Mouse (Mus musculus) lung, embryonic 14.5 days (tissue): ENCODE data around the gene Fam172a. TPM values are rescaled to one million over a fixed set of nuclear protein-coding genes. Genes with fewer than 3 reads are reported as not detected.

Experiments
- ATAC-seq: fragments of 200-750 bp; cut with Nextera tagmentation; 2 replicates; pipeline ENCODE4 v1.8.0; 2017; ENCODE audit warnings: mild to moderate bottlenecking, moderate TSS enrichment, moderate library complexity; ENCODE audit not compliant: insufficient read depth
- DNase-seq: peaks from one replicate; pipeline ENCODE4 v3.0.0-alpha.2; 2015
- H3K27ac ChIP-seq: fragments of 300-500 bp; sonication (generic); 2 replicates; pipeline ENCODE4 v1.5.1; 2014; ENCODE audit warnings: low read depth, mild to moderate bottlenecking, moderate library complexity
- H3K27me3 ChIP-seq: fragments of 300-500 bp; sonication (generic); 2 replicates; pipeline ENCODE4 v1.6.1; 2014; ENCODE audit warnings: low read length, control low read depth; ENCODE audit not compliant: insufficient read depth
- H3K36me3 ChIP-seq: fragments of 300-500 bp; sonication (generic); 2 replicates; pipeline ENCODE4 v1.6.1; 2014; ENCODE audit warnings: control low read depth; ENCODE audit not compliant: insufficient read depth
- H3K4me1 ChIP-seq: fragments of 300-500 bp; sonication (generic); 2 replicates; pipeline ENCODE4 v1.6.1; 2014; ENCODE audit warnings: antibody characterized with exemption, control low read depth; ENCODE audit not compliant: insufficient read depth
- H3K4me2 ChIP-seq: fragments of 300-500 bp; sonication (generic); 2 replicates; pipeline ENCODE4 v1.6.1; 2014; ENCODE audit warnings: mild to moderate bottlenecking
- H3K4me3 ChIP-seq: fragments of 300-500 bp; sonication (generic); 2 replicates; pipeline ENCODE4 v1.5.1; 2014; ENCODE audit warnings: low read depth, low read length
- H3K9ac ChIP-seq: fragments of 300-500 bp; sonication (generic); 2 replicates; pipeline ENCODE4 v1.6.1; 2014
- H3K9me3 ChIP-seq: fragments of 300-500 bp; sonication (generic); 2 replicates; pipeline ENCODE4 v1.6.1; 2016; ENCODE audit warnings: low read depth, low read length, control low read depth
- CTCF ChIP-seq: IDR thresholded peaks from 2 replicates; pipeline ENCODE4 v1.5.1; 2016; ENCODE audit warnings: antibody characterized with exemption, low read depth
- WGBS: fragments of 180-500 bp; shearing (Covaris S2); extraction: QIAGEN DNeasy Blood & Tissue Kit; methylation state at CpG from one replicate; pipeline ENCODE4 v1.1.7; 2014; 5-methylcytosine and 5-hydroxymethylcytosine counted together
- polyA plus RNA-seq: library from polyadenylated mRNA; unstranded; fragments of >200 nt; fragmentation: Nextera tagmentation; extraction: Ambion mirVana; gene quantifications from 2 replicates; pipeline ENCODE4 v1.2.1, GENCODE M21; 2014

Fam172a gene
- polyA plus RNA-seq, 1 experiment from 2014 or later, result 31.4 TPM

GRCm38 (mm10) chr13:78205426-78205825 is 503.6 kb downstream of the Fam172a start:
- peaks cover under 1% of the 10 kb centered on the region; the same call in 1 of the 2 replicates for H3K4me1 ChIP-seq
- ATAC-seq, result no peak
- H3K27me3 ChIP-seq, result peaks cover 43% of the 10 kb centered on the region

DNA sequence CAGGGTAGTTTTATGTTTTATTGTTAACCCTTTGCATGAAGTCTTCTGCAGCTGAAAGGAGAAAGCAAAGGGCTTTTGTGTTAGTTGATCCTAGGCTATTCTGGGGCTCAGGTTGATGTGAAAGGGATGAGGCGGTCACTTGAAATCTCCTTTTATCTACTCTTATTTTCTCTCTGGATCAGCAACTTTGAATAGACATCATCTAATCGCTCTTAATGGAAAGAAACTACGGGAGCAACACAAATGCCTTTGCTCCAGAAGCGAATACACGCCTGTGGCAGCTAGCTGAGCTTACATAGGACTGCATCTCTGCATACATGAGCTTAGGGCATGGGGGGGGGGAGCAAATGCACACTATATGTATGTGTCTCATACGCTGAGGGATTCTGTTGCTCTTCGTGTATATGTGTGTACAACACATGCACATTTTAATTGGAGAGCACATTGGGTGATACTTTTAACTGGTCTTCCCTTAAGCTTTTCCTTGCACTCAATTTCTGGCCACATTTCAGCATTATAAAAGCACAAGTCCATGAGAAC is 505.1 kb downstream of the Fam172a start:
- no peak for ATAC-seq
- no peaks in the 10 kb centered on the region for H3K36me3 ChIP-seq
- TF ChIP-seq CTCF, result no peak
- peaks cover 56% of the 10 kb centered on the region for H3K27me3 ChIP-seq
- no peak overlapping the region for H3K9ac ChIP-seq
- H3K4me1 ChIP-seq, result peaks cover 4% of the 10 kb centered on the region; the same call in 1 of the 2 replicates
- 61% methylated on average over 7 of the region's 7 CpGs for WGBS
- DNase-seq, result no peak
- H3K4me3 ChIP-seq, result no peak overlapping the region
- H3K4me2 ChIP-seq, result no peak overlapping the region
- no peaks in the 10 kb centered on the region for H3K9me3 ChIP-seq
- H3K27ac ChIP-seq, result no peak overlapping the region

More at GRCm38 (mm10) chr13:78205426-78205825, 503.6 kb downstream of the Fam172a start:
- Histone ChIP-seq H3K27ac (no peak overlapping the region), H3K36me3 (no peaks in the 10 kb centered on the region), H3K9ac (no peak overlapping the region), H3K9me3 (no peaks in the 10 kb centered on the region), H3K4me3 (no peak overlapping the region), H3K4me2 (no peak overlapping the region)
- no peak for TF ChIP-seq CTCF
- no peak for DNase-seq

GRCm38 (mm10) chr13:78207796-78208645 is 506.2 kb downstream of the Fam172a start:
- Histone ChIP-seq H3K9me3 (no peaks in the 10 kb centered on the region), H3K4me3 (no peak overlapping the region), H3K4me1 (peaks cover 4% of the 10 kb centered on the region; the same call in 1 of the 2 replicates), H3K9ac (no peak overlapping the region), H3K27me3 (peaks cover 58% of the 10 kb centered on the region), H3K4me2 (no peak overlapping the region), H3K36me3 (no peaks in the 10 kb centered on the region), H3K27ac (no peak overlapping the region)
- no peak for TF ChIP-seq CTCF
- WGBS, result 41% methylated on average over 12 of the region's 12 CpGs
- DNase-seq (no peak), ATAC-seq (no peak)

DNA sequence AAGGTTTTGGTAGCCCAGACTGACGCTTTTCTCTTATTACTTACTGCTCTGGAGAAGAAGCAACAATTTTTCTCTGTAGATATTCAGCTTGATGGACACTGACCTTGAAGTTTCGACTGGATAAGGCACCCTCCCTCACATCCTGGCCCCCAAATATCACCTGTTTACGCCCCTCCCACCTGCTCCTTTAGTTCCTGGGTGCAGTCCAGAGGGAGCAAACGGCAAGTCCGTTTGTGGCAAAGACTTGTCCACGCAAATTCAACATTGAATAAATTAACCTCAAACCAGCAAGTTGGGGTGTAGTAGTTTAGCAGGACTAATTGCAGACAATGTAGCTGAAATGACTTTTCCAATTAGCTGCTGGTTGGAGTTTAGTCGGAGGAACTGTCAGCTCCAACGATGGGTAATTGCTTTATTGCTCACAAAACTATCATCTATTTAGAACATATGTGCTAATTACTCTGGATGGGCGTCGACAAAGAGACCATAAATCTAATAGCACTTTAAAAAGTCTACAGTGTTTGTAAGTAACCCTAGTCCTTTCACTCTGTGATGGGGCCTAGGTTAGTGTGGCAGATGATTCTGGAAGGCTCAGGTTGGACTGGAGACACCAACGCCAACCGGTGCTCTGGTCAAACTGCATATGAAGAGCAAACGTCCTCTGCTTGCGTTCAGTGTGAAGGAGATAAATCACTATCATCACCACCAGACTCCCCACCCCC is 507.0 kb downstream of the Fam172a start:
- Histone ChIP-seq H3K9me3 (no peaks in the 10 kb centered on the region), H3K36me3 (no peaks in the 10 kb centered on the region), H3K4me1 (peaks cover 4% of the 10 kb centered on the region; the same call in 1 of the 2 replicates), H3K27me3 (peaks cover 53% of the 10 kb centered on the region), H3K9ac (no peak overlapping the region), H3K4me2 (no peak overlapping the region), H3K4me3 (no peak overlapping the region), H3K27ac (no peak overlapping the region)
- no peak for TF ChIP-seq CTCF
- ATAC-seq, result no peak
- WGBS, result 40% methylated on average over 14 of the region's 14 CpGs
- DNase-seq, result no peak

DNA sequence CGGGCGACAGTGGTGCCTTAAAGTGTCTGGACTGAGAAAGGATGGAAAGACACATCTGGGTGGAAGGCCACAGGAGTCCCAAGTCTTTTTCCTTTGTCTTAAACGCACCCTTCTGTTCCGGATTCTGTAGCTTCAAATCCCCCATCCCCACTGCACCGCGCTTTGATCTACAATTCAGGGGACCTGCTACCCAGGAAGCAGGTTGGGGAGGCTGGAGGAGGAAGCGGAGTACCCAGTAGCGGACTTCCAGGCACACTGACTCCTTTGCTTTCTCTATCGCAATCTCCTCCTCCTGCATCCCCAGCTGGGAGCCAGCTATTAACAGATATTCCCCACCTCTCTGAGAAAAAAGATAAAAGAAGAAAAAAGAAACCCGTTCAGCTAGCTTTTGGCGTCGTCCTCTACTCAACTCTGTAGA is 507.8 kb downstream of the Fam172a start:
- H3K9ac ChIP-seq, result peak overlapping the region; percentile 2; the same call in 1 of the 2 replicates
- no peak for DNase-seq
- WGBS, result 4% methylated on average over 12 of the region's 12 CpGs

GRCm38 (mm10) chr13:78210029-78210747 is 508.4 kb downstream of the Fam172a start:
- H3K27me3 ChIP-seq, result peaks cover 51% of the 10 kb centered on the region
- no peaks in the 10 kb centered on the region for H3K9me3 ChIP-seq
- H3K36me3 ChIP-seq, result no peaks in the 10 kb centered on the region
- DNase-seq, result peak; percentile 74
- no peak overlapping the region for H3K27ac ChIP-seq
- ATAC-seq, result peak; percentile 67; the same call in 1 of the 2 replicates
- H3K4me3 ChIP-seq, result peak overlapping the region; percentile 31
- peaks cover 4% of the 10 kb centered on the region; the same call in 1 of the 2 replicates for H3K4me1 ChIP-seq
- peak overlapping the region; percentile 66 for H3K4me2 ChIP-seq
- 2% methylated on average over 38 of the region's 38 CpGs for WGBS
- TF ChIP-seq CTCF, result no peak
- H3K9ac ChIP-seq, result peak overlapping the region; percentile 2; the same call in 1 of the 2 replicates

More for the DNA sequence above, 507.8 kb downstream of the Fam172a start:
- peaks cover 52% of the 10 kb centered on the region for H3K27me3 ChIP-seq
- H3K4me1 ChIP-seq, result peaks cover 4% of the 10 kb centered on the region; the same call in 1 of the 2 replicates
- peak overlapping the region; percentile 31 for H3K4me3 ChIP-seq
- H3K4me2 ChIP-seq, result peak overlapping the region; percentile 66
- H3K36me3 ChIP-seq, result no peaks in the 10 kb centered on the region
- TF ChIP-seq CTCF, result no peak
- H3K9me3 ChIP-seq, result no peaks in the 10 kb centered on the region
- no peak overlapping the region for H3K27ac ChIP-seq
- ATAC-seq, result peak; percentile 28; the same call in 1 of the 2 replicates
